Mouse (Mus musculus) bone marrow macrophage, adult 2 months (primary cell): ENCODE results near the gene Hnrnpul2. TPM values are rescaled to one million over a fixed set of nuclear protein-coding genes. Genes with fewer than 3 reads are reported as not detected.

Source experiments
- H3K27ac ChIP-seq: 2 replicates; pipeline ENCODE4 v1.5.1; 2012; ENCODE audit warnings: low read depth, low read length; ENCODE audit not compliant: insufficient read depth
- H3K4me1 ChIP-seq: 2 replicates; pipeline ENCODE4 v1.6.1; 2012; ENCODE audit warnings: low read length; ENCODE audit not compliant: control insufficient read depth, insufficient read depth
- H3K4me3 ChIP-seq: 2 replicates; pipeline ENCODE4 v1.5.1; 2012; ENCODE audit warnings: mild to moderate bottlenecking, low read length, moderate library complexity; ENCODE audit not compliant: insufficient read depth
- CTCF ChIP-seq: IDR thresholded peaks from 2 replicates; pipeline ENCODE4 v1.5.1; 2012; ENCODE audit warnings: low read depth, mild to moderate bottlenecking, low read length, moderate library complexity
- POLR2A ChIP-seq: IDR thresholded peaks from 2 replicates; pipeline ENCODE4 v1.6.1; 2012; ENCODE audit warnings: mild to moderate bottlenecking, low read depth, low read length, borderline replicate concordance
- polyA plus RNA-seq: library from polyadenylated mRNA; stranded (reverse); fragments of >200 nt; gene quantifications from 2 replicates; pipeline ENCODE4 v1.2.4, GENCODE M21; 2012; ENCODE audit not compliant: missing spikeins, insufficient read depth, insufficient read length

Gene Hnrnpul2
- 94.2 and 102 TPM in 2 replicates for polyA plus RNA-seq

DNA sequence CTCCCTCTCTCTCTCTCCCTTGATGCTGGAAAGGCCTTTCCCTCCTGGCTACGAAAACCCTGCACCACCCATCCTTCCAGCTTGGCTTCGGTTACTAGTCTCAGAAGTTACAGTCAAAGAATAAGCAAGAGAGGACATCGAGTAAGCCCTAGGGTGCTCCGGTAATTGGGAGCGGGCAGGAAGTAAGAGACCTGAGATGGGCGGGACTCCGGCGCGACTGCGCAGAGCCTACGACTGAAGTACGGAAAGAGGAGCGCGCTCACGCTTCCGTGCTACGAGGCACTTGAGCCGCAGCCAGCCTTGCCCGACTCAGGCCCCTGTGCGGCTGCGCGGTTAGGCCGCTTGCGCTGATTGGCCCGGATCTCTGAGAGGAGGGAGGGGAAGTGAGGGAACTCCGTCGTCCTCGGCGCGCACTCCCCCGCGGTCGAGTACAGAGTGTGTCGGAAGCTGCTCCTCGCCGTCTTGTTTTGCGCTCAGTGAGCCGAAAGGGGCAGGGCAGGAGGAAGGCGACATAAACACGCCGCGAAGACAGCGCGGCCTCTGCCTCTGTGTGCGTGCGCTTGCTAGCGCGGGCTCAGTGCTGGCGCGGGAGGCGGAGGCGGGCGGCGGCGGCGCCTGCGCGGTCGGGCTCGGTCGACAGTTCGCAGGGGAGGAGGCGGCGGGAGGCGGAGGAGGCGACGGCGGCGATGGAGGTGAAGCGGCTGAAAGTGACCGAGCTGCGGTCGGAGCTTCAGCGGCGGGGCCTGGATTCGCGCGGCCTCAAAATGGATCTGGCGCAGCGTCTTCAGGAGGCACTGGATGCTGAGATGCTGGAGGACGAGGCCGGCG is at the start of gene Hnrnpul2:
TSS of gene Hnrnpul2 (plus strand) at position 415 of the 828 bp plus-strand sequence.
- Histone ChIP-seq H3K27ac (peak within 1 kb of the TSS; percentile 96), H3K4me1 (peaks cover 18% of the 10 kb centered on the region), H3K4me3 (peak within 1 kb of the TSS; percentile 83)
- TF ChIP-seq POLR2A (no peak), CTCF (no peak)

GRCm38 (mm10) chr19:8770567-8771270 is 49.1 kb upstream of the Hnrnpul2 start, which contains the start of gene Tmem223:
TSS of gene Tmem223 (plus strand) at chr19:8770996.
- peaks cover 21% of the 10 kb centered on the region for H3K4me1 ChIP-seq
- TF ChIP-seq POLR2A (0 out of 2 replicates have a peak, but pooled peaks have one; percentile 79), CTCF (no peak)
- H3K27ac ChIP-seq, result peak within 1 kb of the TSS; percentile 32
- peak within 1 kb of the TSS; percentile 79 for H3K4me3 ChIP-seq

GRCm38 (mm10) chr19:8772996-8773395 is 46.8 kb upstream of the Hnrnpul2 start:
- no peak for TF ChIP-seq CTCF
- TF ChIP-seq POLR2A, result no peak
- H3K4me1 ChIP-seq, result peaks cover 21% of the 10 kb centered on the region
- no peak overlapping the region for H3K27ac ChIP-seq
- H3K4me3 ChIP-seq, result peak overlapping the region; percentile 86

- no peak for TF ChIP-seq CTCF
- TF ChIP-seq POLR2A, result no peak
- Histone ChIP-seq H3K4me1 (peaks cover 21% of the 10 kb centered on the region), H3K27ac (0 out of 2 replicates have a peak overlapping the region, but pooled peaks have one; percentile 1), H3K4me3 (peak overlapping the region; percentile 86)
Measured at GRCm38 (mm10) chr19:8773409-8773808, 46.4 kb upstream of the Hnrnpul2 start.

GRCm38 (mm10) chr19:8774086-8774835 is 45.5 kb upstream of the Hnrnpul2 start, which contains the start of gene Tmem179b:
TSS of gene Tmem179b (minus strand) at chr19:8774467.
- TF ChIP-seq CTCF (no peak), POLR2A (peak; percentile 86; the same call in 1 of the 2 replicates)
- Histone ChIP-seq H3K27ac (peak within 1 kb of the TSS; percentile 83), H3K4me3 (peak within 1 kb of the TSS; percentile 86), H3K4me1 (peaks cover 21% of the 10 kb centered on the region)

DNA sequence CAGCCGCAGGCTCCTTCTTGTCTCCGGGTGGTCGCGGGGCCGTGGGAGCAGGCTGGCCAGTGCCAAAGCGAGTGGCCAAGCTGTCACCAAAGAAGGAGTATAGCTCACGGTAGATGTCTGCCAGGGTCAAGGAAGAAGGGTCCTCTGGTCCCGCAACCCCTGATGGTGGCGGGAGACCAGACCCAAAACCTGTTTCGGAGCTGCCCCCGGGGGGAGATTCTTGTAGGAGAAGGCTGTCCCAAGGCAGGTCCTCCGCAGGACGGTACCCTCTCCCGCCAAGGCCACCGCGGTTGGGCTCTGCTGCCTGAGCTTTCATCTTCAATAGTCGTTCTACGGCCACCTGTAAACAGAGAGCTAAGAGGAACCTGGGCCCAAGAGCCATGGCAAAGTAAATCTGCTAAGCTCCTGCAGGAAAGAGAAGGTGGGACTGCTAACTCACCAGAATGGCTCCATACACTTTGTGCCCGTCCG is 44.8 kb upstream of the Hnrnpul2 start:
- Histone ChIP-seq H3K4me3 (peak overlapping the region; percentile 86), H3K27ac (peak overlapping the region; percentile 83), H3K4me1 (peaks cover 21% of the 10 kb centered on the region)
- TF ChIP-seq POLR2A, result no peak
- TF ChIP-seq CTCF, result no peak

DNA sequence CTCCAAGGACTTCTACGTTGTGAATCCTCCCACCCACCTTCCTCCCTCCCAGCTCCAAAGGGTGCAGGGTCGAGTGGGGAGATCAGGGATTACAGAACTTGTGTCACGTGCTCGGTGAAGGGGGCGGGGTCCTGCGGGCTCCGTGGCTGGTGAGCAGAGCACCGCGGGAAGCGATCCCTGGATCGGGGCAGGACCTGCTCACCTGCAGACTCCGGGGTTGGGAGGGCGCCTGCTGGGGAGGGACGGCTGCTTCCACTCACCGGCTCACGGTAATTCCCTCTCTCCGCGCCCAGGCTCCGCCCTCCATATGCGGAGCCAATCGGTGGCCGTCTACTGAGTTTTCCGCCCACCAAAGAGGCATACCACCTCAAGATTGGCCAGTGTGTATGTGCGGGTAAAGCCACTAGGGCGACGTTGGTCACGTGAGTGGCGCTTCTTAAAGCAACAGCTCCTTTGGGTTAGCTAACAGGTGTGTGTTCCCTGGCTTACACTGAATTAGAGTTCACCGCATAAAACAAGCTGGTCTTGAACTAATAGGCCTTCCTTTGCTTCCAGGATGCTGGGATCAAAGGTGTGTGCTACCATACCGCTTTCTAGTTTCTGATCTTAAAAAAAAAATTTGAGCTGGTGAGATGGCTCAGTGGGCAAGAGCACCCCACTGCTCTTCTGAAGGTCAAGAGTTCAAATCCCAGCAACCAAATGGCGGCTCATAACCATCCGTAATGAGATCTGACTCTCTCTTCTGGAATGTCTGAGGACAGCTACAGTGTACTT is 33.6 kb upstream of the Hnrnpul2 start, which contains the start of gene Taf6l:
TSS of gene Taf6l (minus strand) at position 410 of the 774 bp plus-strand sequence.
- H3K4me3 ChIP-seq, result peak within 1 kb of the TSS; percentile 80
- peak within 1 kb of the TSS; percentile 43; the same call in 1 of the 2 replicates for H3K27ac ChIP-seq
- peaks cover 5% of the 10 kb centered on the region for H3K4me1 ChIP-seq
- no peak for TF ChIP-seq POLR2A
- no peak for TF ChIP-seq CTCF

- Histone ChIP-seq H3K27ac (no peak overlapping the region), H3K4me1 (peaks cover 5% of the 10 kb centered on the region), H3K4me3 (no peak overlapping the region)
- no peak for TF ChIP-seq POLR2A
- TF ChIP-seq CTCF, result no peak
Measured at GRCm38 (mm10) chr19:8788521-8788920, 31.3 kb upstream of the Hnrnpul2 start.
